Mouse (Mus musculus) liver, embryonic 15.5 days (tissue): ENCODE measurements around the gene Pak6. TPM values are rescaled to one million over a fixed set of nuclear protein-coding genes. Genes with fewer than 3 reads are reported as not detected.
"Not testable (repeated sequence)": the region's sequence is repeated elsewhere in the genome, so short reads cannot be mapped to it uniquely, and the experiment has no call there.

Experiments used
- ATAC-seq: fragments of 200-750 bp; cut with Nextera tagmentation; 2 replicates; pipeline ENCODE4 v1.8.0; 2017; ENCODE audit warnings: moderate number of reproducible peaks, mild to moderate bottlenecking, moderate library complexity; ENCODE audit not compliant: insufficient read depth
- H3K27ac ChIP-seq: fragments of 300-500 bp; sonication (generic); replicated peaks from 2 replicates; pipeline ENCODE4 v1.5.1; 2015; ENCODE audit warnings: mild to moderate bottlenecking, inconsistent platforms
- H3K27me3 ChIP-seq: fragments of 300-500 bp; sonication (generic); 2 replicates; pipeline ENCODE4 v1.6.1; 2015; ENCODE audit warnings: mild to moderate bottlenecking, inconsistent platforms
- H3K36me3 ChIP-seq: fragments of 300-500 bp; sonication (generic); replicated peaks from 2 replicates; pipeline ENCODE4 v1.6.1; 2015; ENCODE audit warnings: moderate library complexity, mild to moderate bottlenecking, inconsistent platforms
- H3K4me1 ChIP-seq: fragments of 300-500 bp; sonication (generic); replicated peaks from 2 replicates; pipeline ENCODE4 v1.6.1; 2015; ENCODE audit warnings: inconsistent platforms
- H3K4me2 ChIP-seq: fragments of 300-500 bp; sonication (generic); 2 replicates; pipeline ENCODE4 v1.6.1; 2015; ENCODE audit warnings: moderate library complexity, mild to moderate bottlenecking, inconsistent platforms
- H3K4me3 ChIP-seq: fragments of 300-500 bp; sonication (generic); replicated peaks from 2 replicates; pipeline ENCODE4 v1.5.1; 2015; ENCODE audit warnings: mild to moderate bottlenecking, inconsistent platforms
- H3K9ac ChIP-seq: fragments of 300-500 bp; sonication (generic); 2 replicates; pipeline ENCODE4 v1.6.1; 2015; ENCODE audit warnings: moderate library complexity, mild to moderate bottlenecking, inconsistent platforms
- H3K9me3 ChIP-seq: fragments of 300-500 bp; sonication (generic); replicated peaks from 2 replicates; pipeline ENCODE4 v1.6.1; 2016; ENCODE audit warnings: inconsistent platforms
- WGBS: fragments of 180-500 bp; shearing (Covaris S2); methylation state at CpG from one replicate; pipeline ENCODE4 v1.1.7; 2015; ENCODE audit warnings: mixed read lengths; ENCODE audit not compliant: insufficient replicate concordance; 5-methylcytosine and 5-hydroxymethylcytosine counted together
- polyA plus RNA-seq: library from polyadenylated mRNA; unstranded; fragments of >200 nt; fragmentation: Nextera tagmentation; extraction: Ambion mirVana; gene quantifications from 2 replicates; pipeline ENCODE4 v1.2.1, GENCODE M21; 2015

Gene Pak6
- polyA plus RNA-seq, 1 experiment from 2014 or later: 0.45 TPM

DNA sequence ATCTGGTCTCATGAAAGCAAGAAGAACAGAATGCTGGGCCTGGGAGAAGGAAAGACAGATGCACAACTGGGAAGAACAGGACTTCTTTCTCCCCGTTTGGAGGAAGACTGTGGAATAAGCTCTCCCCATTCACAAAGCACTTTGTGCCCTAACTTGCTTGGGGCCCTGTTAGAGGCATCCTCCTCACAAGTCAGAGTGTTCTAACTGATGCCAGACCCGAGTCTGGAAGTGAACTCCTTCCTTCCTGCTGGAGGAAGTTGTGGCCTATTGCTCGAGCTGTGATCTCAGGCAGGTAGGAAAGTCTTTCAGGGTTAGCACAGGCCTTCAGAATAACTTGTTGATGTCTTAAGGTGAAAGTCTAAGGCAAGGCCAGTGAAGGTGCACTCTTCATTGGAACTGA is 20.2 kb upstream of the Pak6 start:
- ATAC-seq: no peak
- Histone ChIP-seq H3K36me3 (peaks cover 76% of the 10 kb centered on the region), H3K9me3 (no peaks in the 10 kb centered on the region), H3K4me3 (no peak overlapping the region), H3K27me3 (no peaks in the 10 kb centered on the region), H3K9ac (no peak overlapping the region), H3K27ac (no peak overlapping the region), H3K4me1 (no peaks in the 10 kb centered on the region), H3K4me2 (no peak overlapping the region)
- 49% methylated on average over 3 of the region's 3 CpGs for WGBS

DNA sequence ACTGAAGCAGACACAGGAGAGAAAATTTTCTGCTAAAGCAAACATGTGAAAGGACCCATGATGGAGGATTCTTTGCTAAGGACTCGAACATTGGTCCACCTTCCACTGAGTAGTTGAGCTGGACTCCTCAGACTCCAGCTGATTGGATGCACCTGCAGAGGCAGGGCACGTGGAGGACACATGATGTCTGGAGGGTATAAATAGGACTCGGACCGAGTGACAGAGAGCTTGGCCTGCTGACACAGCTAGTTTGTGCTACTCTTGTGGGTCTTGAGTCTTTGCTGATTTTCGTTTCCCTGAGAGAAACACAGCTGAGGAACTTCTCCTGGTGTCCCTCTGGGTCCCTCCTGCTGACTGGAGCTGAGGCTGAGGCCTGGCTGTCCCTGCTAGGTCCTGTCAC is 16.4 kb upstream of the Pak6 start:
- ATAC-seq: no peak
- WGBS: 80% methylated on average over 5 of the region's 5 CpGs

DNA sequence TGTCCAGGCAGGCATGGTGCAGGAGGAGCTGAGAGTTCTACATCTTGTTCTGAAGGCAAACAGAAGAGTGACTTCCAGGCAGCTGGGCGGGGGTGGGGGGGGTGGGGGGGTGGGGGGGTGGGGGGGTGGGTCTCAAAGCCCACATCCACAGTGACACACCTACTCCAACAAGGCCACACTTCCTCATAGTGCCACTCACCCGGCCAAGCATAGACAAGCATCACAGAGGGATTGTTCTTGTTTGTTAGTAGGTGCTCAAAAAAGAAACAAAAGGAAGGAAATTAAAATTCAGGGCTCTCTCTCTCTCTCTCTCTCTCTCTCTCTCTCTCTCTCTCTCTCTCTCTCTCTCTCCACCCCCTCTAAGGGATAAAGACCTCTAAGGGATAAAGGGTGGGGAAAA is 12.4 kb upstream of the Pak6 start:
- not testable (repeated sequence) for H3K9ac ChIP-seq, H3K4me3 ChIP-seq, H3K4me2 ChIP-seq, H3K27ac ChIP-seq, H3K9me3 ChIP-seq, H3K36me3 ChIP-seq, H3K4me1 ChIP-seq, ATAC-seq, H3K27me3 ChIP-seq
- 35% methylated on average over 2 of the region's 2 CpGs for WGBS

More for the DNA sequence above, 16.4 kb upstream of the Pak6 start:
- no peak overlapping the region for H3K27ac ChIP-seq
- no peak overlapping the region for H3K4me2 ChIP-seq
- H3K9me3 ChIP-seq: no peaks in the 10 kb centered on the region
- H3K9ac ChIP-seq: no peak overlapping the region
- no peaks in the 10 kb centered on the region for H3K27me3 ChIP-seq
- H3K36me3 ChIP-seq: peaks cover 39% of the 10 kb centered on the region
- H3K4me3 ChIP-seq: no peak overlapping the region
- H3K4me1 ChIP-seq: no peaks in the 10 kb centered on the region

DNA sequence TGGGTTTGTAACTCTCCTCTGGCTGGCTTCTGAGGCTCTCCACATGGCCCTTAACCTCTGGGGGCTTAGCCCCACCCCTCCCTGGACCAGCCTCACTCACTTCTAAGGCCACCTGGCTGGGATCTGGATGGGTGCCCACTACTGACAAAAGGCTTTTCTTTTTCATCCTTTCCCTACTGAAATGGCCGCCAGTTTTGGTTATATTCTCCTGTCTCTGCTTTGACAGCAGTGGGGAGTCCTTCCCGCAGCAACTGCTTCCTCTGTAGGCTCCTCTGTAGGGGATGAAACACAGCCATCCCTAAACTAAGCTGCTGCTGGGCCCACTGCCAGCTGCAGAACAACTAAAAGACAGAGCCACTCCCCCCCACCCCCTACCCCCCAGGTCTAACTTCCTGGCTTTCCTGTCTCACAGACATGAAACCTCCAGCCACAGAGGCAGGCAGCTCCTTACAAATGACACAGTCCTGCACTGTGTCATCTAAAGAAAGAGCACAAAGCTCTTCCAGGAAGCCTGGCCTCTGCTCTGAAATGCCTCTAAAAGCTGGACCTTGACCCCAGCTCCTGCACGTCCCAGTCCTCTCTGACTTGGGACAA is 6.3 kb upstream of the Pak6 start:
- WGBS: 50% methylated on average over 3 of the region's 3 CpGs
- ATAC-seq: no peak

DNA sequence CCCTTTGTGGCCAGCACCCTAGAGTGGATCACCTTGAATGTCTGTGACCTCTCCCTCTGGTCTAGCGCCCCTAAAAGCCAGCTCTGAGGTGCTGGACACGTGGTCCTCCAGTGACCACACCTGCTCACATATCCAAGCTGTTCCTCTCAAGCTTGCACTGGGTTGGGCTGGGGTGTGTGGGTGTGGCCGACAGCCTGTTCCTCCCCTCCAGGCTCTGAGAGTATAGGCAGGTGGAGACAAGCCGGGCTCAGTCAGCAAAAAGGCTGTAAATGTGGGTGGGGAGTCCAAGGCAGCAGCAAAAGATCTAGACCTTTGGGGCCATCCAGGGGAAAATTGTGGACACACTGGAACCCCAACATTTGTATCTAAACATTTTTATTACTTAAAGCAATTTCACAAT is 4.6 kb upstream of the Pak6 start:
- Histone ChIP-seq H3K9me3 (no peaks in the 10 kb centered on the region), H3K4me3 (peak overlapping the region; percentile 62), H3K36me3 (no peaks in the 10 kb centered on the region), H3K4me1 (peaks cover 75% of the 10 kb centered on the region), H3K27ac (peak overlapping the region; percentile 99), H3K9ac (peak overlapping the region; percentile 58), H3K4me2 (peak overlapping the region; percentile 80), H3K27me3 (peaks cover 8% of the 10 kb centered on the region)
- WGBS: 10% methylated on average over 4 of the region's 4 CpGs
- ATAC-seq: peak; percentile 86

More for the DNA sequence above, 6.3 kb upstream of the Pak6 start:
- H3K9me3 ChIP-seq: no peaks in the 10 kb centered on the region
- peaks cover 3% of the 10 kb centered on the region; the same call in 1 of the 2 replicates for H3K27me3 ChIP-seq
- H3K4me1 ChIP-seq: peaks cover 58% of the 10 kb centered on the region
- no peak overlapping the region for H3K4me3 ChIP-seq
- peak overlapping the region; percentile 54 for H3K27ac ChIP-seq
- H3K36me3 ChIP-seq: no peaks in the 10 kb centered on the region
- no peak overlapping the region for H3K4me2 ChIP-seq
- H3K9ac ChIP-seq: no peak overlapping the region

DNA sequence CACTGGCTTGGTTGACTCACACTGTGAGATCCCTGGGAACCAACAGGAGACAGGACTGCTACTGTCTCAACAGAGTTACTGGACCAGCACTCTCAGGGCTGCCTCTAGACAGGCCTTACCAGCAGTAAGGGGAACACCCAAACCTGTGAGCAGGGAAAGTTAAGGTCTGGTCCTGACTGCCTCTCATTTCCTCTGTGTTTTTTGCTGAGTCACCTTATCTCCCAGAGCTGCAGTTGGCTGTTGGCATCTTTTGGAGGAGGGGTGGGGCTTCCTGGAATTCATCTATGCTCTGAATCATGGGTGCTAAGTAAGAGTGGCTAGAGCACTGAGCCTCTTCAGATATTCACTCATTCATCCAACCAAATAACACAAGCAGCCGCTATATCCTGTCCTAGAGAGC is 4.0 kb upstream of the Pak6 start:
- Histone ChIP-seq H3K4me1 (peaks cover 81% of the 10 kb centered on the region), H3K4me2 (peak overlapping the region; percentile 80), H3K27me3 (peaks cover 14% of the 10 kb centered on the region), H3K27ac (peak overlapping the region; percentile 99), H3K9me3 (no peaks in the 10 kb centered on the region), H3K9ac (peak overlapping the region; percentile 58), H3K36me3 (no peaks in the 10 kb centered on the region), H3K4me3 (peak overlapping the region; percentile 62)
- ATAC-seq: peak; percentile 87
- 24% methylated on average over 1 of the region's 1 CpGs for WGBS

DNA sequence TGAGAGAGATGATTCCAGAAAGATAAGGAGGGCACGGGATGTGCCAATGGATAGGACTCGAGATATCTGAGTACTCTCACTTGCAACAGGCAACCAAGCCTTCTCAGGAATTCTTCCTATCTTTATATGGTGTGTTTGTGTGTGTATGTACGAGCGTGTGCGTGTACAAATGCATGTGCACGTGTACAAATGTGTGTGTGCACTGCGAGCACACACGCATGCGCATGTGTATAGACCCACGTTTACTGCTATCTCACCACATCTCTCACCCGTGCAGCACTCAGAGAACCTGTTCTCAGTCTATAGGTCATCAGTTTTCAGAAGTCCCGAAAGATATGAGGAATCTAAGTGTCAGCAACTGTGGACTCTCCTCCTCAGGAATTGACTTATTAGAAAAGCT is 3.6 kb upstream of the Pak6 start:
- 38% methylated on average over 12 of the region's 12 CpGs for WGBS
- peak overlapping the region; percentile 80 for H3K4me2 ChIP-seq
- peak overlapping the region; percentile 99 for H3K27ac ChIP-seq
- peaks cover 18% of the 10 kb centered on the region for H3K27me3 ChIP-seq
- H3K4me1 ChIP-seq: peaks cover 86% of the 10 kb centered on the region
- peak overlapping the region; percentile 57 for H3K9ac ChIP-seq
- no peaks in the 10 kb centered on the region for H3K9me3 ChIP-seq
- no peaks in the 10 kb centered on the region for H3K36me3 ChIP-seq
- peak overlapping the region; percentile 62 for H3K4me3 ChIP-seq
- ATAC-seq: peak; percentile 10; the same call in 1 of the 2 replicates

DNA sequence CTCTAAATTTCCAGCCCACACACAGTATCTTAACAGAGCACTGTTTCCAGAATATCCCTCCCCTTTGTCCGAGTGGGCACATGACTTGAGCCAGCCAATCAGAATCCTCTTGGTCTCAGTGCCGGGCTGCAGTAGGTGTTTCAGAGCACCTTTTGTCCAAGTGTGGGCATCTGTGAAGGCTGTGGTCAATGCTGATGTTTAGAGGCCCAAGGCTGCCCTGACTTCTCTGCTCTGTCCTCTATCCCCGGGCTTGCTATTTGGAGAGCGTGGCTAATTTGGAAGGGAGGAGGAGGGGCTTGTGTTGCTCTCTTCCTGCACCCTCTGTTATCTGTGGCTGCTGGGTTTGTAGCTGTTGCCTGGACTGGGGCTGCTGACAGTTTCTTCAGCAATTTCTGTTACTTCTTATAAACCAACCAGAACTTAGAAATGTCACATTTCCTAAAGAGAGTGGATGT is 3.1 kb upstream of the Pak6 start:
- WGBS: 0% methylated on average over 4 of the region's 4 CpGs
- peak overlapping the region; percentile 57 for H3K9ac ChIP-seq
- H3K27me3 ChIP-seq: peaks cover 19% of the 10 kb centered on the region
- H3K4me2 ChIP-seq: peak overlapping the region; percentile 80
- H3K36me3 ChIP-seq: no peaks in the 10 kb centered on the region
- H3K9me3 ChIP-seq: no peaks in the 10 kb centered on the region
- H3K27ac ChIP-seq: peak overlapping the region; percentile 99
- ATAC-seq: peak; percentile 66
- peaks cover 90% of the 10 kb centered on the region for H3K4me1 ChIP-seq
- peak overlapping the region; percentile 62 for H3K4me3 ChIP-seq

DNA sequence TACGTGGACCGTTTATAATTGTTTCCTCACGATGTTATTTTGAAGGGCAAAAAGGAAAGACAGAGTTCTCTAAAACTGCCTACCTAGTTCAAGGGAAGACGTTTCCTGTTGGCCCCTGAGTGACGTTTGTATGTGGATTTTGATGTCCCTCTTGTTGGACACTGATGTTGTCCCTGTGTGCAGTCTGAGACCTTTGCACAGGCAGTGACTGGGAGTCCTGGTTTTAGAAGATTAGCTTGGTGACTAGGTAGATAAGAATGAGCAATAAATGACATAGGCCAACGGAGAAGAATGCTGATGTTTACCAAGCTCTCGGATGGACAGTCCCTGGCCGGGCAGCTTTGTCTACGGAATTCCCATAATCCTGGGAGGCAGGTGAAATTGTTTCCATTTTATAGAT is 1.2 kb upstream of the Pak6 start:
- 35% methylated on average over 9 of the region's 9 CpGs for WGBS
- no peak for ATAC-seq
- peak overlapping the region; percentile 13; the same call in 1 of the 2 replicates for H3K9ac ChIP-seq
- H3K4me1 ChIP-seq: peaks cover 87% of the 10 kb centered on the region
- no peak overlapping the region for H3K4me3 ChIP-seq
- H3K36me3 ChIP-seq: no peaks in the 10 kb centered on the region
- H3K4me2 ChIP-seq: peak overlapping the region; percentile 35
- H3K27ac ChIP-seq: peak overlapping the region; percentile 99
- H3K9me3 ChIP-seq: no peaks in the 10 kb centered on the region
- peaks cover 22% of the 10 kb centered on the region for H3K27me3 ChIP-seq

DNA sequence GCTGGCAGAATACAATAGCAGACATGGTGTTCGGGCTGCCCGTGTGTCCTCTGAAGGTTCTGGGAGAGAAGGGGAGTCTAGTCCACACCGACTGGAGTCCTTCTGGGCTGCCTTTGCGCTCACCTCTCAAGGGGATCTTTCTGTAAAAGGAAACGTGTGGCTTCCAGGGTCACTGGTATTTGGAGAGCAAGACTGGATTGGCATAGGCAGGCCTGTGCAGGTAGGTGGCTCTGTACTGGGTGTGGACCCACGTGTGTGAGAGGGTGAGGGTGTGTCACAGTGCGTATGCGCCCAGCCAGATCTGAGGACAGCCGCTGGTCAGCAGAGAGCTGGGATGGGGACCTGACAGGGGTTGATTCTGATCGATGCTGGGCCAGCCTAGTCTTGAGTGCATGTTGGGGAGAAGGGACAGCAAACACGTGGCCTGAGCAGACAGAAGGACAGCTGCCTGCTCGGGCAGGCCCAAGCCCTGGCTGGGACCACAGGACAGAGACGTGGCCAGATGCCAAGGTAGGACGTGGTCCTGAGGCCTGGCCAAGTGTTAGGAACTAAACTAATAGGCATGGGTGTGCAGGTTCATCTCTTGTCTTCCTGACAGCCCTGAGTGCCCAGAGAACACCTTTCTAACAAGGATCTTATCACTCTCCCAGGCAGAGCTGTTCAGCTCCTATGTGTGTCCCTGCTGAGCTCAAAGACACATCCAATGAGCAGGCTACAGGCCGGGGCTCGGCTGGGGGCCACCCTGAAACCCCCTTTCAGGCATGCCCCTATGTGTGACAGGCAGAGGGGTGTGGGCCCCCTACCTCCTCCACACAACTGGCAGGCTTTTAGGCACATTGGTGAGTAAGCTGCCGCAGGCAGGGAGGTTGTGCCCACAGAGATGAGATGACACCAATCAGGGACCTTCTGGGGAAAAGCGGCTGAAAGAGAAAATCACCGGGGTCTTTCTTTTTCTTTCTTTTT is 982 bp downstream of the Pak6 start:
- Histone ChIP-seq H3K4me3 (peak overlapping the region; percentile 62), H3K27ac (peak overlapping the region; percentile 20), H3K36me3 (no peaks in the 10 kb centered on the region), H3K9me3 (no peaks in the 10 kb centered on the region), H3K4me2 (peak overlapping the region; percentile 98), H3K4me1 (peaks cover 71% of the 10 kb centered on the region), H3K27me3 (peaks cover 22% of the 10 kb centered on the region), H3K9ac (peak overlapping the region; percentile 64)
- WGBS: 50% methylated on average over 19 of the region's 19 CpGs
- no peak for ATAC-seq

DNA sequence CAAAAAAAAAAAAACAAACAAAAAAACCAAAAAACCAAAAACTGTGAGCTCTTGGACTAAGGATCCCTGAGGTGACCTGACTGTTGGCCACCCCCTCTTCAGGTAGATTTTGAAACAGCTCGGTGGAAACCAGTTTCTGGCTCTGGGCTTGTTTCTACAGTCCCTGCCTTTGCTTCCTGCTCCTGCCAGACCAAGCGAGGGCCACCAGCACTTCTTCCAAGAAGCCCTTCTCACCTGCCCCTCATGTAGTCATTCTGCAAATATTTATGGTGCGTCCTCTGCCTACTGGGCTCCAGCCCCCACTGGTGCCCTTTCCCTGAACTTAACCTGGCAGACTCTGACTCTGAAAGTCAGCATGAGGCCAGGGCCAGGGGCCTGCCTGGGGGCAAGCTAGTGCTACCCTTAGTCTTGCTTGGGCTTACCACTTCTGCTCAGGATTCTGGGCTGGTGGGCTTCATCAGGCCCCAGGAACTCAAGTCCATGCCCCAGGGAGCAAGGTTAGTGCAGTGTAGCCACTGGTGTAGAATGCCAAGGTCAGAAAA is 1.9 kb downstream of the Pak6 start:
- Histone ChIP-seq H3K36me3 (no peaks in the 10 kb centered on the region), H3K4me3 (no peak overlapping the region), H3K9ac (no peak overlapping the region), H3K4me1 (peaks cover 62% of the 10 kb centered on the region), H3K27me3 (peaks cover 22% of the 10 kb centered on the region), H3K27ac (no peak overlapping the region), H3K9me3 (no peaks in the 10 kb centered on the region), H3K4me2 (no peak overlapping the region)
- whole genome bisulfite sequencing: 51% methylated on average over 3 of the region's 3 CpGs
- ATAC-seq: no peak
